Mouse (Mus musculus) granulocyte monocyte progenitor cell, adult 5-6 weeks (primary cell): Measurements from ENCODE around the gene Tulp4. TPM values are rescaled to one million over a fixed set of nuclear protein-coding genes. Genes with fewer than 3 reads are reported as not detected.

Experiments used
- ATAC-seq: replicated peaks from 2 replicates; pipeline ENCODE4 v1.8.0; 2016; ENCODE audit warnings: mild to moderate bottlenecking, moderate TSS enrichment, inconsistent platforms; ENCODE audit not compliant: poor library complexity, severe bottlenecking
- total RNA-seq, 2 experiments: library from RNA; stranded (forward) in 1 of 2; stranded (reverse) in 1 of 2; fragments of 200-712, 200-1000 nt in 1 of 2; fragments of >200 nt in 1 of 2; fragmentation: Nextera tagmentation in 1 of 2; gene quantifications; 2 replicates each; pipeline ENCODE4 v1.2.3; 2014 to 2017

The Tulp4 gene
- total RNA-seq, 2 experiments from 2014 or later = 3.1 to 9.5 TPM

DNA sequence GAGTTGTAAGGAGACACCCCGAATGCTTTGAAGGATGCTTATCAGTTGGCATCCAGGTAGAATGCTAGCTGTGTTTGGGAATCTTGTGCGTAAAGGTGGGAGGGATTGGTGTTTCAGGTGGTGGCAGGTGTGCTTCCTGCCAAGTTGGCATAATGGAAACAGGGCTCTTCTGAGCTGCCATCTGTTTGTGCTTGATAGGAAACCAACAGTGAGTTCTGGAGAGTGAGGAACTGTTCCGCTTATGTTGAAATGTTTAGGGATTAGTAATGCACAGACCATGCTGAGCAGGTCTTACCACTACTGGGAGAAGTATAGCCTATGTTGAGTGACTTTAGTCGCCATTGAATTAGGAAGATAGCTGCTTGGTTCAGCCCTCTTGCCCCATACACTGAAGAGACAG, 12.6 kb downstream of the Tulp4 start:
- ATAC-seq = no peak

DNA sequence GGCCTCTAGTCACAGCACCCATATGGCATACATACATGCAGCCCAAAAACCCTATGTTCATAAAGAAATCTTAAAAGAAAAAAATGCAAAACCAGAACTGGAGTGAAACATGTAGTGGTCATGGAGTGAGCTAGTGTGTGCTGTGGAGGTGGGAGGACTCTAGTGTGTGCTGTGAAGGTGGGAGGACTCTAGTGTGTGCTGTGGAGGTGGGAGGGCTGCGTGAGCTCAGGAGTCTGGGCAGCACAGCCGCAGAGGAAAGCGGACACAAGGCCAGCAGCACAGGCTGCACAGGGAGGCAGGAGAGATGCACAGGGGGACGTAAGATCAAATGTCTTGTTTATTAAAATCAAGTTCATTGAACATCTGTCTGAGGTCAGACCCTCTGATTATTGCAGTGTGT, 17.5 kb downstream of the Tulp4 start:
- no peak for ATAC-seq

- ATAC-seq = no peak
Observed at GRCm38 (mm10) chr17:6125441-6125840, 19.2 kb downstream of the Tulp4 start.

DNA sequence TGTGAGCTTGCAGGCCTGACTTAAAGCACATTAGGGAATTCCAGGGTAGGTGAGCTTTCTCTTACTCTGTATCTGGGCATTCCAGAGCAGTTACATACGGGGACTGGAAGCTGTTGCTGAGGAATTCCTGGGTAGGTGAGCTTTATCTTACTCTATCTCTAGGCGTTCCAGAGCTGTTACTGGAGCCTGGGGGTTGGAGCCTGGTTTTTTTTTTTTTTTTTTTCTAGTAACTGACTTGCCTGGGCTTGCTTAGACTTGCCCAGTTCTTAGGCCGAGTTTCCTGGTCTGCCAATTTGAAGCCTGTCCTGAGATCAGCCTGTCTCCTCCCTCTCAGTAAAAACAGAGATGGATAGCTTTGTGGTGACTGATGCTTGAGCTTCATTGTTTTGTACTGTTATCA, 21.8 kb downstream of the Tulp4 start:
- ATAC-seq = no peak

- no peak for ATAC-seq
Observed at GRCm38 (mm10) chr17:6129361-6129760, 23.1 kb downstream of the Tulp4 start.

DNA sequence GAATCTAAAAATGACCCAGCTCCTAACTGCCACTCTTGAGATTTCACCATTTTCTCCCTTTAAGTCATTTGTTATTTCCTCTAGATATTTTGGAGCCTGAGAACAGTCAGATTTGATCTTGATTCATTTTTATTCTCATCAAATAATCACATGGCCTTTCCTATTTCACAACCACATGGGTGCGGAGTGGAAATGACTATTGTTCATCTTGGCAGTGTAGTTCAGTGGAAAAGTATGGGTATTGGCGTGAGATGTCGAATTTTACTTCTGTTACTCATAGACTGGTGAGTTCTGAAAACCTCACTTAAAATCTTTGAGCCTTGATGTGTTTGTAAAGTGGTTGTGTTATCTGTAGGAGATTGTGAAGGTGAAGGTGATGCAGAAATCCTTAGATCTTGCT, 24.8 kb downstream of the Tulp4 start:
- ATAC-seq = no peak

DNA sequence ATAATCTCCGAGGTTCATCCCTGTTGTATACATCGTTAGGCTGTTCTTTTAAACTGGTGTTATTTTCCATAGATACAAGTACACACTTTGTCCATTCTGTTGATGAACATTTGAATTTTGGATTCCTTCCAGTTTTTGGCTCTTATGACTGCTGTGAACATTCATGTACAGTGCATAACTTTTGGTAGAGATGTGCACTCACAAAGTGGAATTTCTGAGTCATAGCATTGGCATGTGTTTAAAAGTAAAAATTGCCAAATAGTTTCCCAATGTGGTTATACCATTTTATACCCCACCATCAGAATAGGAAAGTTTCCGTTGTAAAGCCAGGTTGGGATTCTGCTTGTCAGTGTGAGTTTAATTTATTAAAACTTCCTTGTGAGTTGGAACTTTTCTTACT, 34.6 kb downstream of the Tulp4 start:
- ATAC-seq = no peak

- no peak for ATAC-seq
Observed at GRCm38 (mm10) chr17:6141344-6141743, 35.1 kb downstream of the Tulp4 start.

GRCm38 (mm10) chr17:6145244-6145643, 39.0 kb downstream of the Tulp4 start:
- no peak for ATAC-seq

GRCm38 (mm10) chr17:6152941-6153340, 46.7 kb downstream of the Tulp4 start:
- ATAC-seq = no peak

- no peak for ATAC-seq
Observed at GRCm38 (mm10) chr17:6153581-6153980, 47.3 kb downstream of the Tulp4 start.

DNA sequence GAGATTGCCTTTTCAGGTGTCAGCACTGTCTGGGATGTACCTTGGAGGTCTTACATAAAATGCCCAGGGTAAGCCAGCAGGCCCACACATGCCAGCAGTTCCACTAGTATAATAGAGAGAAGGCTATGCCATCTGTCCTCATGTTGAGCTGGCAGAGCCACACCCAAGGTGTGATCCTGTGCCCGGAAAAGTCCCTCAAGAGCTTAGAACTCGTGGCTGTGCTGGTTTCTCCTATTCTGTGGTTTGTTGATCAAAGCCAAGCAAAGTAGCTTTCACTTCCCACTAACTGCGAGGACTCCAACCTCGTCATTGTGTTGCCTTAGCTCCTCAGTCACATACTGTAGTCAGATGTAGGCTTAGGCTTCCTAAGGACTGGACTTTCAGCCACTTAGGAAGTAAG, 48.1 kb downstream of the Tulp4 start:
- peak; percentile 46 for ATAC-seq

DNA sequence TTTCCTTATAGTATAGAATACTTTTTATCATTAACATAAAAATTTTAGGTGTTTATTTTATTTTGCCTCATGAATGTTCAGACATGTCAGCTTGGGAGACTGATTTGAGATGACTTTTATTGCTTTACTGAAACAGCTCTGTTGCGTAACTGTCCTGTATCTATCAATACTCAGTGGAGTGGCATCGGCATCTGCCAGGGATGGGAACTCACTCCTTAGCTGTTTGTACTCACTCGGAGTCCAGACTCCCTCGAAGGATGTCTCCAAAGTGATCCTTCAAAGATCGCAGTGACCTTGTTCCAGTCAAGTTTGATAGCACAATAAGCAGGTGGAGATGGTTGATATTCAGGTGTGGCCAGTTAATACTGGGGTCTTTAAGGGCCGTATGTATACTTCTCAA, 54.3 kb downstream of the Tulp4 start:
- no peak for ATAC-seq

DNA sequence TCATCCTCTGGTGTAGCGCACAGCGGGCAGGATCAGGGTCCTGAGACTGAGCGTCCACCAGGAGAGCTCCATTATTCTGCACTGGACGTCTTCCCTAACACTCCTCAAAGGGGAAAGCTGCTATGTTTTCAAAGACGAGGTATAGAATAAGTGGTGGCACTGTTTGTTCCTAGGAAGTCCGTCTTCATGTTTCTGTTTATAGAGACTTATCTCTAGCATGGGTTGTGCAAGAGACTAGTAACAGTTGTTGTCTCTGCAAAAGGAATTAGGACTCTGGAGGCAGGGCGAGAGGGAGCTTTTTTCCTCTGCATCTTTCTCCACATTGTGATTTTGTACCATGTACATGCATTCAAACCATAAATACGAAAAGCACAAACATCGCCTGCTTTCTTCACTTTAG, 55.7 kb downstream of the Tulp4 start:
- no peak for ATAC-seq

- no peak for ATAC-seq
Observed at GRCm38 (mm10) chr17:6162761-6163160, 56.5 kb downstream of the Tulp4 start.

DNA sequence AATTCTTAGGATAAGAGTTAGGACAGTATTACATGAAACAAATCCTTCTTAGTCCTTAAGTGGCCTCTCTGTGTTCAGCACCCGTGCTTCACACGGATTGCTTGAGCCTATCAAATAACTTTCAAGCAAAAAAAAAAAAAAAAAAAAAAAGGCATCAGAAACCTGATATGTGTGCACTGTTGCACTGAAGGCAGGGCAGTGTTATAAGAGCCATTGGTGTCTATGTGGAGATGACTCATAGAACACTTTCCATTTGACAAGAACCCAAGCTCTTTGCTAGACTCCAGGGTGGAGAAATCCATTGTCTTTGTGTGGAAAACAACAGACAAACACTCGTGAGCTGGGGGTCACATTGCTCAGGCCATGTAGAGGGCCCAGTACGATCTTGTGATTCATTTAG, 58.7 kb downstream of the Tulp4 start:
- ATAC-seq = no peak

DNA sequence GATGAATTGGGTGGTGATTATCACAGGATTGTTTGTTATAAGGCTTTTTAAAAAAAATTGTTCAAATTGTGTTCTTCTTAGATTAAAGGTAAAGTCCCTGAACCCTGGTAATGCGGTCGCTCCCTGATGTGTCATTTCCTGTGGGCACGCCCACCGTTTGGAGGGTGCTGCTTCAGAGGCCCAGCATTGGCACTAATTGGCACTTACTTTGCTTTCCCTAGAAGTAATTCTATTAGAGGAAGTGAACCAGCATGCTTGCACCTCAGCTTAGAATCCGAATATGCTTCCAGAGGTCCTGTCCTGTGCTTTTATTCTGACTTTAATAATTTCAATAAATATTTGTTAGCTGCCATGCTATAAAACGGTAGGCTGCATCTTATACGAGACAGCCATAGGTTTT, 66.2 kb downstream of the Tulp4 start:
- ATAC-seq = peak; percentile 58; the same call in 1 of the 2 replicates

DNA sequence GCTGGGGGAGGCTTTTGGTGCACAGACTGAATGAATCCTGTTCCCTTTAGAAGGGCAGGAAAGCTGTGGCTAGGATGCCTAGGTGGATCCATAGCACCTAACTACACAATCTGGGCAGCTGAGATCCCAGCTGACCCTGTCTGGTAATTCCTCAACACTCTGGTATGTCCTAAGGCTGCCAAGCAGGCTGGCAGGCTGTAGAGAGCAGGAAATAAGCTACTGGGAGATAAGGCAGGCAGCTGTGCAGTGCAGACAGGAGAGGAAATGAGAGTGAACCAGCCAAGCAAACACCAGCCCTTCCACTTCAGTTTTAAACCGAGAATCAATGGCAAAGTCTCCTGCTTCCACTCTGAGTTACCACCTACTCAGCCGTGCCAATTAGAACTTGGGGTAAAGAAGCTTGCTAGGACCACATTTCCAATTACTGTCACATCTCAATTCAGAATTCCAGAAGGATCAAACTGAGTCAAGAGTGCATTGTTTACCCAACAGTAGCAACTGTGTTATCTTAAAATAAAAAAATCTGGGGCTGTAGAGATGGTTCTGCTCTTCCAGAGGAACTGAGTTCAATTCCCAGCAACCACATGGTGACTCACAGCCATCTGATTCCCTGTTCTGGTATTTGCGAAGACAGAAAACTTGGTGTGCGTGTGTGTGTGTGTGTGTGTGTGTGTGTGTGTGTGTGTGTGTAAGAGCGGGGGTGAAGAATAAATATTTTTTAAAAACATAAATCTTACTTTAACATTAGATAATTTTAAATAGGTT, 66.9 kb downstream of the Tulp4 start:
- peak; percentile 90 for ATAC-seq

- ATAC-seq = no peak
Observed at GRCm38 (mm10) chr17:6174574-6174973, 68.3 kb downstream of the Tulp4 start.

GRCm38 (mm10) chr17:6178564-6179267, 72.5 kb downstream of the Tulp4 start:
- ATAC-seq = no peak

DNA sequence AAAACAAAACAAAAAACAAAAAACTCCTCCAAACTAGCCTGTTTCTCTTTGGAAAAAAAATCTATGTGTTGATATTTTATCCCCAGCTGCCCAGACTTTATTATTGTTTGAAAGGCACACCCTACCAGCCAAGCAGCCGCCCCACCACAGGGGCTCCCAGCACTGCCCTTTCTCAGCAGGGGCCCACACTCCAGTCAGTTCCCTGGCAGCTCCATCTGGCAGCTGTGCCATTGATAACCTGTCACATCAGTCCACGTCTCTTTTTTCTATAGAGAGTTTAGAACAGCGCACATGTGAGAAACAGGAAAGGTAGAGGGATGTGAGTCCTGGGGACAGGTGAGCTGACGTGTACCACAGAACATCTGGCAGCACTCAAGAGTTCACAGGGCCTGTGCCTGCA, 73.2 kb downstream of the Tulp4 start:
- ATAC-seq = no peak

GRCm38 (mm10) chr17:6180421-6180820, 74.2 kb downstream of the Tulp4 start:
- ATAC-seq = no peak
